Mouse (Mus musculus): ENCODE measurements around the gene Sult3a2. TPM values are rescaled to one million over a fixed set of nuclear protein-coding genes. Genes with fewer than 3 reads are reported as not detected.
"Not testable (repeated sequence)": the region's sequence is repeated elsewhere in the genome, so short reads cannot be mapped to it uniquely, and the experiment has no call there.

The Sult3a2 gene
- not detected in 2 replicates for polyA plus RNA-seq (2015; fragmentation: Nextera tagmentation; extraction: Ambion mirVana)

- Histone ChIP-seq H3K36me3 (ENCODE audit: control insufficient read depth, insufficient read depth, low read length) (no peaks in the 10 kb centered on the region), H3K4me2 (ENCODE audit: low read length) (no peak within 1 kb of the TSS), H3K9ac (ENCODE audit: low read depth, low read length) (no peak within 1 kb of the TSS), H3K27me3 (ENCODE audit: control insufficient read depth, insufficient read depth, low read depth, low read length) (no peaks in the 10 kb centered on the region), H3K4me3 (ENCODE audit: low read depth, low read length) (no peak within 1 kb of the TSS), H3K9me3 (replicated peaks; ENCODE audit: control insufficient read depth, low read length, poor library complexity, severe bottlenecking) (no peaks in the 10 kb centered on the region), H3K4me1 (ENCODE audit: control insufficient read depth, insufficient read depth, low read length) (no peaks in the 10 kb centered on the region), H3K27ac (ENCODE audit: low read length) (no peak within 1 kb of the TSS)
- ATAC-seq = no peak
- 91% methylated on average over 3 of the region's 3 CpGs for WGBS
These were observed at the start of gene Sult3a2 for GRCm38 (mm10) chr10:33786604-33787003. TSS of gene Sult3a2 (minus strand) at chr10:33786704.

DNA sequence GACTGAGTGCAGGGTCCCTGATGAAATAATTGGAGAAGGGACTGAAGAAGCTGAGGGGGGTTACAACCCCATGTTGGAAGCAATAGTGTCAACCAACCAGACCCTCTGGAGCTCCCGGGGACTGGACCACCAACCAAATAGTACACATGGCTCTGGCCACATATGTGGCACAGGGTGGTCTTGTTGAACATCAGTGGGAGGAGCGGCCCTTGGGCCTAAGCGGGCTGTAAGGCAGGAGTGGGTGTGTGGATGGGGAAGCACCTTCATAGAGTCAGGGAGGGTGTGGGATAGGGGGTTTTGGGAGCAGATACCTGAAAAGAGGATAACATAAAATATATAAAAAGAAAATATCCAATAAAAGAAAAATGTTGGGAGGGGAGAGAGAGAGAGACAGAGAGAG, 34.4 kb upstream of the Sult3a2 start:
- H3K4me1 ChIP-seq (ENCODE audit: control insufficient read depth, insufficient read depth, low read length) = no peaks in the 10 kb centered on the region
- H3K4me3 ChIP-seq (ENCODE audit: low read depth, low read length) = no peak overlapping the region
- H3K4me2 ChIP-seq (ENCODE audit: low read length) = no peak overlapping the region
- H3K9me3 ChIP-seq (replicated peaks; ENCODE audit: control insufficient read depth, low read length, poor library complexity, severe bottlenecking) = no peaks in the 10 kb centered on the region
- WGBS = 95% methylated on average over 3 of the region's 3 CpGs
- H3K27me3 ChIP-seq (ENCODE audit: control insufficient read depth, insufficient read depth, low read depth, low read length) = no peaks in the 10 kb centered on the region
- H3K9ac ChIP-seq (ENCODE audit: low read depth, low read length) = no peak overlapping the region
- H3K36me3 ChIP-seq (ENCODE audit: control insufficient read depth, insufficient read depth, low read length) = no peaks in the 10 kb centered on the region
- no peak overlapping the region for H3K27ac ChIP-seq (ENCODE audit: low read length)
- ATAC-seq = no peak

- ATAC-seq = no peak
- no peaks in the 10 kb centered on the region for H3K9me3 ChIP-seq (replicated peaks; ENCODE audit: control insufficient read depth, low read length, poor library complexity, severe bottlenecking)
- no peak overlapping the region for H3K4me2 ChIP-seq (ENCODE audit: low read length)
- no peaks in the 10 kb centered on the region for H3K27me3 ChIP-seq (ENCODE audit: control insufficient read depth, insufficient read depth, low read depth, low read length)
- WGBS = 72% methylated on average over 1 of the region's 1 CpGs
- no peak overlapping the region for H3K4me3 ChIP-seq (ENCODE audit: low read depth, low read length)
- no peak overlapping the region for H3K27ac ChIP-seq (ENCODE audit: low read length)
- H3K9ac ChIP-seq (ENCODE audit: low read depth, low read length) = no peak overlapping the region
- H3K36me3 ChIP-seq (ENCODE audit: control insufficient read depth, insufficient read depth, low read length) = no peaks in the 10 kb centered on the region
- no peaks in the 10 kb centered on the region for H3K4me1 ChIP-seq (ENCODE audit: control insufficient read depth, insufficient read depth, low read length)
These were observed 30.4 kb upstream of the Sult3a2 start for GRCm38 (mm10) chr10:33816923-33817322.

- ATAC-seq = no peak
- Histone ChIP-seq H3K4me2 (ENCODE audit: low read length) (no peak overlapping the region), H3K9me3 (replicated peaks; ENCODE audit: control insufficient read depth, low read length, poor library complexity, severe bottlenecking) (no peaks in the 10 kb centered on the region)
These were observed 27.8 kb upstream of the Sult3a2 start for GRCm38 (mm10) chr10:33814266-33814665.

DNA sequence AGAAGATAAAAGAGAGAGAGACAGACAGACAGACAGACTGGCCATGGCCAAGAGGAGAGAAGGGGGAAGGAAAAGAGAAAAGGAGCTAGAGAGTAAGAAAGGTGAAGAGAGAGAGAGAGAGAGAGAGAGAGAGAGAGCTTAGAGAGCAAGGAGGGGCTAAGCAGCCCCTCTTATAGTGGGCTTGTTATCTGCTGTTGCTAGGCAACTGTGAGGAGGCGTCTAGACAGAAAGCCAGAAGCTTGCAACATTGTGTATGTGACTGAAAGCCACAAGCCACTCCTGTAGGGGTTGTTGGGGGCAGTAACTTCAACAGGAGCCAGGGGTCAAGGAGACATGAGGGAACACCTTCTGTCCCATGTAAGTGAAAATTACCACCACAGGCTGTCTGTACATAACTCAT, 25.3 kb upstream of the Sult3a2 start:
- H3K4me1 ChIP-seq (ENCODE audit: control insufficient read depth, insufficient read depth, low read length) = no peaks in the 10 kb centered on the region
- H3K4me2 ChIP-seq (ENCODE audit: low read length) = no peak overlapping the region
- no peak overlapping the region for H3K9ac ChIP-seq (ENCODE audit: low read depth, low read length)
- H3K27ac ChIP-seq (ENCODE audit: low read length) = no peak overlapping the region
- no peaks in the 10 kb centered on the region for H3K9me3 ChIP-seq (replicated peaks; ENCODE audit: control insufficient read depth, low read length, poor library complexity, severe bottlenecking)
- WGBS = 18% methylated on average over 1 of the region's 1 CpGs
- H3K27me3 ChIP-seq (ENCODE audit: control insufficient read depth, insufficient read depth, low read depth, low read length) = no peaks in the 10 kb centered on the region
- H3K4me3 ChIP-seq (ENCODE audit: low read depth, low read length) = no peak overlapping the region
- ATAC-seq = no peak
- H3K36me3 ChIP-seq (ENCODE audit: control insufficient read depth, insufficient read depth, low read length) = no peaks in the 10 kb centered on the region

More at GRCm38 (mm10) chr10:33814266-33814665, 27.8 kb upstream of the Sult3a2 start:
- no peak overlapping the region for H3K9ac ChIP-seq (ENCODE audit: low read depth, low read length)
- H3K27me3 ChIP-seq (ENCODE audit: control insufficient read depth, insufficient read depth, low read depth, low read length) = no peaks in the 10 kb centered on the region
- no peak overlapping the region for H3K4me3 ChIP-seq (ENCODE audit: low read depth, low read length)
- H3K4me1 ChIP-seq (ENCODE audit: control insufficient read depth, insufficient read depth, low read length) = no peaks in the 10 kb centered on the region
- no peaks in the 10 kb centered on the region for H3K36me3 ChIP-seq (ENCODE audit: control insufficient read depth, insufficient read depth, low read length)
- H3K27ac ChIP-seq (ENCODE audit: low read length) = no peak overlapping the region

DNA sequence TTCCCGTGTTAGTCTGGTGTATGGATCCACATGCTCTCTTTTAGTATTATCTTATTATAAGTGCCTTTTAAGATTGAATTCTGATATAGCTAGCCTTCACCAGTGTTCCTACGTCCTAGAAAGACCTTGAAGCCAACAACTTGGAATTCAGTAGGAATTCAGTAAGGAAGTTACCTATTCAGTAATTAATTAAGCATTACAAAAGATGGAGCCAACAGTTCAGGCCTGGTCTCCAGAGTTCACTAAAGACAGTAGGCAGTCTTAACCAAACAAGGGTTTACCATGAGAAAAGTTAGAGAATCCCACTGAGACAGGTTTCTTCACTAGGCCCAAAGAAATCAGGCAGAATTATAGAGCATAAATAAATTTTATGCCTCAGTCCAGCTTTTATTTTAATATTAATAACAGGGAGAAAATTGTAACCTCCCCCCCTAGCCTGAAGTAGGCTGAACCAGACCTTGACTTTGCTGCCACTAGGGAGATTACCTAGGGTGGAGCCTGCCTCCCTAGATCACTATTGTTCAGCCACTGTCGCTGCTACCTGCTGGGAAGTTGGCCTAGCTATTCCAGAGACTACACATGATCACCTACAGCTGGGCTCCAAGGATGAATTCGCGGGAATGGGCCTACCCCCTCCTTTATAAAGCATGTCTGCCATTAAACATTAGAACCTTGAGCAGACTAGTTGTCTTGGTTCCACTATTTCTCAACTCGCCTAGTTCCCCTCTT, 10.9 kb upstream of the Sult3a2 start:
- not testable (repeated sequence) for H3K36me3 ChIP-seq (ENCODE audit: control insufficient read depth, insufficient read depth, low read length); H3K9me3 ChIP-seq (replicated peaks; ENCODE audit: control insufficient read depth, low read length, poor library complexity, severe bottlenecking); H3K27ac ChIP-seq (ENCODE audit: low read length); H3K9ac ChIP-seq (ENCODE audit: low read depth, low read length); H3K4me3 ChIP-seq (ENCODE audit: low read depth, low read length); ATAC-seq; H3K27me3 ChIP-seq (ENCODE audit: control insufficient read depth, insufficient read depth, low read depth, low read length); H3K4me1 ChIP-seq (ENCODE audit: control insufficient read depth, insufficient read depth, low read length); H3K4me2 ChIP-seq (ENCODE audit: low read length)
- 82% methylated on average over 6 of the region's 6 CpGs for WGBS

DNA sequence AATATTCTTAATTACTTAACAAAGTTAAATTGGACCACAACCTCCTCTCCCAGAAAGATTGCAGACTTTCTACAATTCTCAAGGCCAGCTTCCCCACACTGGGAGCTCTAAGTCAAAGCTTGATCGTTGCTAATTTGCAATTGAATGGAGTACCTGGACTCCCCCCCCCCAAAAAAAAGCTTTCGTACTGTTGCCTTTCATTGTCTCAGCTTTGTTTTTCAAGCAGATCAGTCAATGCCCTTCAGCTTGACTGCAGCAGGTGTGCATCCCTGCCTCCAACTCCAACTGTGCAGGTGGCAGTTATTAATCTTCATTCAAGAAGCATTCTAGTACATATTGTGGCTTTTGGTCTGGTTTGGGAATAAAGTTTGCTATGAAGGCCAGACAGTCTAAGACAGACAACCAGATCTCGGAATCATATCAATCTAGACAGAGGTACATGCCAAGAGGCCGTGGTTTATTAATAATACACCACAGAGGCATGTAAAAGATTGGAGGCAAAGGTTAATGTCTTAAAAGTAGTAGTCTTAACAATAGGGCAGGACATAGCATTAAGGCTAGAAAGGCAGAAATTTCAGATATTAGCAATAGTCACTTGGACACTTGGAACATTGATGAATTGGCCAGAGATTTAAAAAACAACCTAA, 9.9 kb upstream of the Sult3a2 start:
- not testable (repeated sequence) for H3K4me3 ChIP-seq (ENCODE audit: low read depth, low read length); ATAC-seq; H3K9ac ChIP-seq (ENCODE audit: low read depth, low read length); H3K4me2 ChIP-seq (ENCODE audit: low read length); H3K27ac ChIP-seq (ENCODE audit: low read length); H3K9me3 ChIP-seq (replicated peaks; ENCODE audit: control insufficient read depth, low read length, poor library complexity, severe bottlenecking); H3K4me1 ChIP-seq (ENCODE audit: control insufficient read depth, insufficient read depth, low read length); H3K36me3 ChIP-seq (ENCODE audit: control insufficient read depth, insufficient read depth, low read length); H3K27me3 ChIP-seq (ENCODE audit: control insufficient read depth, insufficient read depth, low read depth, low read length)
- 82% methylated on average over 4 of the region's 4 CpGs for WGBS

DNA sequence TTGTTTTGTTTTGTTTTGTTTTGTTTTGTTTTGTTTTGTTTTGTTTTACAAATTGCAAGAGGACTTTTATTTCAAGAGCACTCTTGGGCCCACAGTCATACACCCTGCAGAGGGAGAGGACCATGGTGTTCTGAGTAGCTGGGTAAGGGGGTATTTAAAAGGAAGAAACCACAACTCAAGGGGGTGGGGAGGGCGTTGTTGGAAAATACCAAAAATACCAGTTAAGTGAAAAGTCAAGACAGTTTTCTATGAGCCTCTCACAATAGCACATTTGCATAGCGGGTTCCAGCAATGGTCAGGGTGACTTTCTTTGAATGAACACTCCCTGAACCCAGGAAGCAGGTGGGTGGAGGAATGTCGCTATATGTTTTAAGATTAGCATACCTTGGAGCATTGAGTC, 5.7 kb upstream of the Sult3a2 start:
- ATAC-seq; H3K36me3 ChIP-seq (ENCODE audit: control insufficient read depth, insufficient read depth, low read length); H3K9me3 ChIP-seq (replicated peaks; ENCODE audit: control insufficient read depth, low read length, poor library complexity, severe bottlenecking); H3K27me3 ChIP-seq (ENCODE audit: control insufficient read depth, insufficient read depth, low read depth, low read length); H3K9ac ChIP-seq (ENCODE audit: low read depth, low read length); H3K4me3 ChIP-seq (ENCODE audit: low read depth, low read length); H3K4me1 ChIP-seq (ENCODE audit: control insufficient read depth, insufficient read depth, low read length); H3K4me2 ChIP-seq (ENCODE audit: low read length); H3K27ac ChIP-seq (ENCODE audit: low read length): not testable (repeated sequence)
- WGBS = 78% methylated on average over 3 of the region's 3 CpGs

DNA sequence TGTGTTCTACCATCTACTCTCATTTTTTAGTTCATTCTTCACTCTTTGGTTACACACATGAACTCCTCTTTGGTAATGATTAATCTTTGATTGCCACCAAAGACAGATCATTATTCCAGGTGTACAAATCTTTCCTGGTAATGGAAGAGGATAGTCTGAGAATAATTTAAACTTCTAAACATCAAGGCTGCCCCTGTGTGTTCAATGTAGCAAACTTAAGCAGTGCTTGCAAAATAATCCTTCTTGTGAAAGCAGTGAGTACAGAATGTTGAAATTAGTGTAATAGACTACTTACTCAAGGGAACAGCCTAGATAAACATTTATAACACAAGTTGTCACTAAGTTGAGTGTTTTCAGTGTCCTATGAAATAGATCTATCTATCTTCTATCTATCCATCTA, 1.0 kb upstream of the Sult3a2 start:
- ATAC-seq = no peak
- no peaks in the 10 kb centered on the region for H3K4me1 ChIP-seq (ENCODE audit: control insufficient read depth, insufficient read depth, low read length)
- no peaks in the 10 kb centered on the region for H3K27me3 ChIP-seq (ENCODE audit: control insufficient read depth, insufficient read depth, low read depth, low read length)
- no peak overlapping the region for H3K9ac ChIP-seq (ENCODE audit: low read depth, low read length)
- H3K9me3 ChIP-seq (replicated peaks; ENCODE audit: control insufficient read depth, low read length, poor library complexity, severe bottlenecking) = no peaks in the 10 kb centered on the region
- no peak overlapping the region for H3K4me3 ChIP-seq (ENCODE audit: low read depth, low read length)
- no peaks in the 10 kb centered on the region for H3K36me3 ChIP-seq (ENCODE audit: control insufficient read depth, insufficient read depth, low read length)
- no peak overlapping the region for H3K27ac ChIP-seq (ENCODE audit: low read length)
- H3K4me2 ChIP-seq (ENCODE audit: low read length) = no peak overlapping the region
